Mouse (Mus musculus): ENCODE measurements around the gene Myo3b.

DNA sequence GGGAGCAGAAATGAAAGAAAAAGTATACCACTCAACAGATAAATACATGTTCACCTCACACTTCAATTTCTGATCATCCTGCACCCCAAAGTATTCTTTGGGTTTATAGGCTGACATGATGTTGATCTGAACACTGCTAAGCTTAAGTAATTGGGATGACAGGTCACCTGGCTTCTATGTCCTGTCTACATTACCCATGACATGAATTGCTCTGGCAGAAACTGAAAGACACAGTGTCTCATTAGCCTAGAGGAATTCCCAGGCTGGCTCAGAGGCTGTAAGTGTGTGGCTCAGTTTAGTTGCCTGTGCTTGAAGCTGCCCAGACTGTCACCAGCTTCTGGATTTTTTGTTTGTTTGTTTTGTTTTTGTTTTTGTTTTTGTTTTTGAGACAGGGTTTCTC, 139.3 kb downstream of the Myo3b start:
- TF ChIP-seq CTCF (IDR thresholded peaks at IDR 0.05; ENCODE audit: low read depth) (no peak), EP300 (IDR thresholded peaks at IDR 0.05; ENCODE audit: low read depth) (no peak)

All from liver, embryonic 14.5 days (tissue).